Mouse (Mus musculus) small intestine, adult 10 weeks (tissue): ENCODE measurements around the gene Mtmr11. TPM values are rescaled to one million over a fixed set of nuclear protein-coding genes. Genes with fewer than 3 reads are reported as not detected.

Source experiments
- polyA plus RNA-seq: library from polyadenylated mRNA; stranded (reverse); fragments of 350-450 nt; fragmentation: Illumina TruSeq; extraction: RNeasy Lipid Tissue Mini Kit (QIAGEN cat#74804); gene quantifications from one replicate; pipeline ENCODE4 v1.2.3, GENCODE M21; 2014; ENCODE audit warnings: low replicate concordance

The Mtmr11 gene
- 8.0 TPM for polyA plus RNA-seq

GRCm38 (mm10) chr3:96161869-96162840 lies at the start of gene Mtmr11:
Gene Mtmr11 (plus strand): TSS chr3:96162004.

GRCm38 (mm10) chr3:96172197-96173178 lies 10.7 kb downstream of the Mtmr11 start, which contains the start of gene Sf3b4:
Gene Sf3b4 (plus strand): TSS chr3:96172332.

DNA sequence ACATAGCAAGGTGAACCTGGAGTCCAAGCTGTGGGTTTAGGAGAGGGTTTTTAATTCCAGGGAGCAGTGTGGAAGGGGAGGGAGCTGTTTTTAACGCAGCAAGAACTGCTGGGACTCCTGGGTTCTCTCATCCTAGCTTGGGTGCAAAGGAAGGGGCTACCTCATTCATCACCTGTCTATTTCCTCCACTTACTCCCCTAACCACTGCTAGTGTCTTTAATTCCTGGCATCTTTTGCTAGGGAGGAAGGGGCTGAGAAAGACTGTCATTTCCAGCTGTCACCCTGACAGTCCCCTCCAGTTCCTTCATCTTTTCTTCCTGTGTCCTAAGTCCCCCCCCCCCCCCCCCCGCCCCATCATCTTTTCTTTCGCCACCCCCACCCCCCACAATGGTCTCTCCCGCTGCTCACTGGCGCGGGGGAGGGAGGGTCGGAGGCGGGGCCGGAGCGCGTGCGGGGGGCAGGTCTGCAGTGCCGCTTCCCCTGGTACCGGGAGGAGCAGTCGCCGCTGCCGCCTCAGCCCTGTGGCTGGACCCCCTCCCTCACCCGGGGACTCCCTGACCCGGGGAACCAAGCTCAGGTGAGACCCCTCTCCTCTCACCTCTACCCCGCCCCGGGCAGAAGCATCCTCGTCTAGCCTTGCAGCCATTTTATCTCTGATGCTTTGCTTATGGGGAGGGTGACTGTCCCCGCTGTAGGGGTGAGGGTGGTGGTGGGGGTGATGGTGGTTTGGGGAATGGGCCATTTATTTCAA lies 19.1 kb downstream of the Mtmr11 start, which contains the start of gene Sv2a:
TSS of gene Sv2a (plus strand) at position 425 of the 751 bp plus-strand sequence.

GRCm38 (mm10) chr3:96219661-96220130 lies 57.9 kb downstream of the Mtmr11 start, which contains the start of the genes Bola1 and Hist2h2ab:
Gene Bola1 (minus strand): TSS chr3:96219709.
Gene Hist2h2ab (plus strand): TSS chr3:96219865.

DNA sequence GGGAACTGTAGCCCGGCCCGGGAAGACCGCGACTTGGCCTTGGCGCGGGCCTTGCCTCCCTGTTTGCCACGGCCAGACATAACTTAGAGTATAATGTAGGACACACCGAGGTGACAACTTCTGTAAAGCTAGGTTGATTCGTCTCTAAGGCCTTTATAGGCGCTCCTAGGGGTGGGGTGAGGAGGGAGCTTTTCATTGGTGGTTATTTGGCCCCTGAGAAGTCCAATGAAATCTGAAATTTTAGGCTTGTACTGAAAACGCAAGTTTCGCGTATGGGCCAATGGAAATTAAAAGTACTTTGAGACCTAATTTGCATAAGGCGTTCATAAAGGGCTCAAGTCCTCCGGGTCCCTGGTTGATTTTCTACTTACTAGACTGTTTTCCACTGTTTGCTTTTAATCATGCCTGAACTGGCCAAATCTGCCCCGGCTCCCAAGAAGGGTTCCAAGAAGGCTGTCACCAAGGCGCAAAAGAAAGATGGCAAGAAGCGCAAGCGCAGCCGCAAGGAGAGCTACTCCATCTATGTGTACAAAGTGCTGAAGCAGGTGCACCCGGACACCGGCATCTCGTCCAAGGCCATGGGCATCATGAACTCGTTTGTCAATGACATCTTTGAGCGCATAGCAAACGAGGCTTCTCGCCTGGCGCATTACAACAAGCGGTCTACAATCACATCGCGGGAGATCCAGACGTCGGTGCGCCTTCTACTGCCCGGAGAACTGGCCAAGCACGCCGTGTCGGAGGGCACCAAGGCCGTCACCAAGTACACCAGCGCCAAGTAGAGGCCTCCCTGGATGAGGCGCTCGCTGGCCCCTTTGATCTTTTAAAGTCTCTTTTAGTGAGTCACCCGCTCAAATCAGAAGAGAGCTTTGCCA lies 59.2 kb downstream of the Mtmr11 start, which contains the start of the genes Hist2h2ac and Hist2h2be:
TSS of gene Hist2h2ac (minus strand) at position 116 of the 875 bp plus-strand sequence.
TSS of gene Hist2h2be (plus strand) at position 355 of the 875 bp plus-strand sequence.

Other genes starting within 250 kb of the Mtmr11 start
- 107 TPM for gene Anp32e, start 232.8 kb upstream of the Mtmr11 start, polyA plus RNA-seq
- gene Plekho1, start 166.0 kb upstream of the Mtmr11 start, polyA plus RNA-seq, result 2.0 TPM
- gene Vps45, start 103.5 kb upstream of the Mtmr11 start, polyA plus RNA-seq, result 43.1 TPM
- gene Otud7b, start 57.5 kb upstream of the Mtmr11 start, polyA plus RNA-seq, result 18.3 TPM
- 9.9 TPM for gene Sf3b4, start 10.3 kb downstream of the Mtmr11 start, polyA plus RNA-seq
- 0.11 TPM for gene Sv2a, start 19.1 kb downstream of the Mtmr11 start, polyA plus RNA-seq
- gene Bola1, start 57.7 kb downstream of the Mtmr11 start, polyA plus RNA-seq, result 1.8 TPM
- not detected for gene Hist2h2ab, start 57.9 kb downstream of the Mtmr11 start, polyA plus RNA-seq
- gene Hist2h2ac, start 58.9 kb downstream of the Mtmr11 start, polyA plus RNA-seq, result not detected
- 9.9 TPM for gene Hist2h2be, start 59.1 kb downstream of the Mtmr11 start, polyA plus RNA-seq
- 1.3 TPM for gene Hist2h3c2, start 77.1 kb downstream of the Mtmr11 start, polyA plus RNA-seq
- not detected for gene Hist2h2aa2, start 78.3 kb downstream of the Mtmr11 start, polyA plus RNA-seq
- not detected for gene Hist2h2aa1, start 83.5 kb downstream of the Mtmr11 start, polyA plus RNA-seq
- 23.6 TPM for gene Hist2h3c1, start 84.7 kb downstream of the Mtmr11 start, polyA plus RNA-seq
- gene Hist2h4, start 101.3 kb downstream of the Mtmr11 start, polyA plus RNA-seq, result not detected
- not detected for gene Hist2h3b, start 106.7 kb downstream of the Mtmr11 start, polyA plus RNA-seq
- gene Hist2h2bb, start 107.7 kb downstream of the Mtmr11 start, polyA plus RNA-seq, result not detected
- 1.2 TPM for gene Fcgr1, start 132.0 kb downstream of the Mtmr11 start, polyA plus RNA-seq